Mouse (Mus musculus): ENCODE measurements around the gene Bfsp1. TPM values are rescaled to one million over a fixed set of nuclear protein-coding genes. Genes with fewer than 3 reads are reported as not detected.

Gene Bfsp1
- total and polyA plus RNA-seq, 3 experiments = 2.7 to 3.4 TPM; not detected in 1

Other genes with a start within 250 kb of the Bfsp1 start
- 66.5 and 80.0 TPM in 2 replicates for gene Dstn, start 52.1 kb upstream of the Bfsp1 start, total RNA-seq (2012; rRNA removed)
- gene Dstn, start 52.1 kb upstream of the Bfsp1 start, polyA plus RNA-seq (2012; ENCODE audit: insufficient read depth in 1 of 2, insufficient read length in 2 of 2, low read depth in 1 of 2, low replicate concordance in 2 of 2, missing spikeins in 1 of 2) = 10 to 100 TPM in 1 of 2 experiments, not detected in 1; 78.1 TPM
- 56.7 TPM in 2 replicates for gene Rrbp1, start 148.1 kb upstream of the Bfsp1 start, total RNA-seq (2012; rRNA removed)
- 100 to 1,000 TPM; 127 to 128 TPM for gene Rrbp1, start 148.1 kb upstream of the Bfsp1 start, polyA plus RNA-seq (2012; ENCODE audit: insufficient read depth in 1 of 2, insufficient read length in 2 of 2, low read depth in 1 of 2, low replicate concordance in 2 of 2, missing spikeins in 1 of 2)
- not detected in 2 replicates for gene Banf2, start 169.9 kb upstream of the Bfsp1 start, total RNA-seq (2012; rRNA removed)
- not detected for gene Banf2, start 169.9 kb upstream of the Bfsp1 start, polyA plus RNA-seq (2012; ENCODE audit: insufficient read depth in 1 of 2, insufficient read length in 2 of 2, low read depth in 1 of 2, low replicate concordance in 2 of 2, missing spikeins in 1 of 2)